Mouse (Mus musculus): ENCODE measurements around the gene Tdg.

The Tdg gene

GRCm38 (mm10) chr10:82662267-82662990 lies 32.8 kb downstream of the Tdg start:
- DNase-seq (ENCODE audit: extremely low spot score, low read depth, low spot score) = no peak

GRCm38 (mm10) chr10:82663289-82663688 lies 33.7 kb downstream of the Tdg start:
- no peak for DNase-seq (ENCODE audit: extremely low spot score, low read depth, low spot score)

GRCm38 (mm10) chr10:82665951-82666350 lies 36.3 kb downstream of the Tdg start:
- no peak for DNase-seq (ENCODE audit: extremely low spot score, low read depth, low spot score)

- peak; percentile 67 for DNase-seq (ENCODE audit: extremely low spot score, low read depth, low spot score)
These were observed 37.0 kb downstream of the Tdg start for GRCm38 (mm10) chr10:82666436-82667234.

- DNase-seq (ENCODE audit: extremely low spot score, low read depth, low spot score) = no peak
These were observed 40.6 kb downstream of the Tdg start for GRCm38 (mm10) chr10:82670205-82670604.

- DNase-seq (ENCODE audit: extremely low spot score, low read depth, low spot score) = no peak
These were observed 47.3 kb downstream of the Tdg start for GRCm38 (mm10) chr10:82676949-82677348.

GRCm38 (mm10) chr10:82680769-82681168 lies 51.1 kb downstream of the Tdg start:
- DNase-seq (ENCODE audit: extremely low spot score, low read depth, low spot score) = no peak

GRCm38 (mm10) chr10:82681639-82682038 lies 52.0 kb downstream of the Tdg start:
- no peak for DNase-seq (ENCODE audit: extremely low spot score, low read depth, low spot score)

GRCm38 (mm10) chr10:82685440-82685839 lies 55.8 kb downstream of the Tdg start:
- DNase-seq (ENCODE audit: extremely low spot score, low read depth, low spot score) = no peak

- no peak for DNase-seq (ENCODE audit: extremely low spot score, low read depth, low spot score)
These were observed 60.1 kb downstream of the Tdg start for GRCm38 (mm10) chr10:82689681-82690211.

- DNase-seq (ENCODE audit: extremely low spot score, low read depth, low spot score) = peak; percentile 62
These were observed 60.9 kb downstream of the Tdg start, which contains the start of gene Glt8d2 for GRCm38 (mm10) chr10:82690494-82690893. Gene Glt8d2 (minus strand): TSS chr10:82690650.

GRCm38 (mm10) chr10:82695956-82696355 lies 66.3 kb downstream of the Tdg start, which contains the start of gene Hcfc2:
Gene Hcfc2 (plus strand): TSS chr10:82696160.
- DNase-seq (ENCODE audit: extremely low spot score, low read depth, low spot score) = no peak

- DNase-seq (ENCODE audit: extremely low spot score, low read depth, low spot score) = no peak
These were observed 66.9 kb downstream of the Tdg start for GRCm38 (mm10) chr10:82696453-82697079.

- DNase-seq (ENCODE audit: extremely low spot score, low read depth, low spot score) = no peak
These were observed 67.8 kb downstream of the Tdg start for GRCm38 (mm10) chr10:82697305-82697898.

GRCm38 (mm10) chr10:82698712-82699261 lies 69.2 kb downstream of the Tdg start:
- no peak for DNase-seq (ENCODE audit: extremely low spot score, low read depth, low spot score)

GRCm38 (mm10) chr10:82699296-82699941 lies 69.8 kb downstream of the Tdg start:
- DNase-seq (ENCODE audit: extremely low spot score, low read depth, low spot score) = no peak
